Mouse (Mus musculus) stomach, postnatal 0 days (tissue): ENCODE results near the gene Arsa. TPM values are rescaled to one million over a fixed set of nuclear protein-coding genes. Genes with fewer than 3 reads are reported as not detected.

Experiments used
- ATAC-seq: fragments of 200-750 bp; cut with Nextera tagmentation; 2 replicates; pipeline ENCODE4 v1.8.0; 2017; ENCODE audit not compliant: low FRiP score, low TSS enrichment
- DNase-seq: peaks from one replicate; pipeline ENCODE4 v3.0.0-alpha.2; 2016; ENCODE audit warnings: low spot score
- H3K27ac ChIP-seq: fragments of 300-500 bp; sonication (generic); replicated peaks from 2 replicates; pipeline ENCODE4 v1.5.1; 2014; ENCODE audit warnings: mild to moderate bottlenecking, control low read depth
- H3K27me3 ChIP-seq: fragments of 300-500 bp; sonication (generic); 2 replicates; pipeline ENCODE4 v1.6.1; 2014; ENCODE audit warnings: low read length; ENCODE audit not compliant: control insufficient read depth, insufficient read depth
- H3K36me3 ChIP-seq: fragments of 300-500 bp; sonication (generic); 2 replicates; pipeline ENCODE4 v1.6.1; 2014; ENCODE audit warnings: low read length, mixed read lengths; ENCODE audit not compliant: control insufficient read depth, insufficient read depth
- H3K4me1 ChIP-seq: fragments of 300-500 bp; sonication (generic); replicated peaks from 2 replicates; pipeline ENCODE4 v1.6.1; 2014; ENCODE audit warnings: antibody characterized with exemption; ENCODE audit not compliant: control insufficient read depth, insufficient read depth
- H3K4me2 ChIP-seq: fragments of 300-500 bp; sonication (generic); replicated peaks from 2 replicates; pipeline ENCODE4 v1.6.1; 2014; ENCODE audit warnings: low read depth, mild to moderate bottlenecking, control low read depth, moderate library complexity
- H3K4me3 ChIP-seq: fragments of 300-500 bp; sonication (generic); 2 replicates; pipeline ENCODE4 v1.5.1; 2014; ENCODE audit warnings: low read depth, low read length, control low read depth
- H3K9ac ChIP-seq: fragments of 300-500 bp; sonication (generic); 2 replicates; pipeline ENCODE4 v1.6.1; 2014; ENCODE audit warnings: mild to moderate bottlenecking, low read length, control low read depth, mixed read lengths
- H3K9me3 ChIP-seq: fragments of 300-500 bp; sonication (generic); 2 replicates; pipeline ENCODE4 v1.6.1; 2016; ENCODE audit warnings: low read length; ENCODE audit not compliant: control insufficient read depth
- CTCF ChIP-seq: IDR thresholded peaks from 2 replicates; pipeline ENCODE4 v1.5.1; 2016; ENCODE audit warnings: antibody characterized with exemption, low read depth, mild to moderate bottlenecking, moderate library complexity
- EP300 ChIP-seq: optimal IDR thresholded peaks from 2 replicates; pipeline ENCODE3; 2016; ENCODE audit warnings: antibody characterized with exemption
- WGBS: fragments of 180-500 bp; shearing (Covaris S2); extraction: QIAGEN DNeasy Blood & Tissue Kit; methylation state at CpG from one replicate; pipeline ENCODE4 v1.1.7; 2014; 5-methylcytosine and 5-hydroxymethylcytosine counted together
- polyA plus RNA-seq: library from polyadenylated mRNA; unstranded; fragments of >200 nt; fragmentation: Nextera tagmentation; extraction: Ambion mirVana; gene quantifications from 2 replicates; pipeline ENCODE4 v1.2.1, GENCODE M21; 2015

The Arsa gene
- polyA plus RNA-seq, 1 experiment from 2014 or later: 10.3 TPM

- no peaks in the 10 kb centered on the region for H3K4me1 ChIP-seq
- DNase-seq (no peak), ATAC-seq (no peak)
- no peak overlapping the region for H3K27ac ChIP-seq
- no peaks in the 10 kb centered on the region for H3K9me3 ChIP-seq
- TF ChIP-seq CTCF (no peak), EP300 (no peak)
- WGBS: 92% methylated on average over 10 of the region's 10 CpGs
- H3K4me3 ChIP-seq: no peak overlapping the region
- H3K4me2 ChIP-seq: no peak overlapping the region
- H3K9ac ChIP-seq: no peak overlapping the region
- no peaks in the 10 kb centered on the region for H3K27me3 ChIP-seq
- H3K36me3 ChIP-seq: no peaks in the 10 kb centered on the region
Observed at GRCm38 (mm10) chr15:89426716-89427115, 50.5 kb downstream of the Arsa start.

GRCm38 (mm10) chr15:89425711-89426121, 51.5 kb downstream of the Arsa start, which contains the start of gene Cpt1b:
Gene Cpt1b, minus strand, starts transcription at chr15:89425863.
- no peak within 1 kb of the TSS for H3K9ac ChIP-seq
- H3K4me1 ChIP-seq: no peaks in the 10 kb centered on the region
- H3K9me3 ChIP-seq: no peaks in the 10 kb centered on the region
- no peaks in the 10 kb centered on the region for H3K36me3 ChIP-seq
- no peak within 1 kb of the TSS for H3K27ac ChIP-seq
- WGBS: 47% methylated on average over 6 of the region's 6 CpGs
- no peak for ATAC-seq
- TF ChIP-seq EP300: no peak
- no peak for TF ChIP-seq CTCF
- H3K4me2 ChIP-seq: no peak within 1 kb of the TSS
- H3K4me3 ChIP-seq: no peak within 1 kb of the TSS
- no peaks in the 10 kb centered on the region for H3K27me3 ChIP-seq
- no peak for DNase-seq

GRCm38 (mm10) chr15:89424621-89425020, 52.6 kb downstream of the Arsa start:
- ATAC-seq: no peak

More at GRCm38 (mm10) chr15:89424621-89425020, 52.6 kb downstream of the Arsa start:
- no peak for DNase-seq
- H3K27ac ChIP-seq: no peak overlapping the region
- no peaks in the 10 kb centered on the region for H3K36me3 ChIP-seq
- H3K9me3 ChIP-seq: no peaks in the 10 kb centered on the region
- no peaks in the 10 kb centered on the region for H3K4me1 ChIP-seq
- H3K9ac ChIP-seq: no peak overlapping the region
- H3K27me3 ChIP-seq: no peaks in the 10 kb centered on the region
- WGBS: 83% methylated on average over 8 of the region's 8 CpGs
- H3K4me3 ChIP-seq: no peak overlapping the region
- no peak overlapping the region for H3K4me2 ChIP-seq
- TF ChIP-seq EP300 (no peak), CTCF (no peak)

Other genes starting within 250 kb of the Arsa start
- gene Sbf1, start 162.1 kb downstream of the Arsa start, polyA plus RNA-seq: 27.6 and 31.9 TPM in 2 replicates
- 0.44 and 0.47 TPM in 2 replicates for gene Adm2, start 154.7 kb downstream of the Arsa start, polyA plus RNA-seq
- gene Miox, start 143.0 kb downstream of the Arsa start, polyA plus RNA-seq: 0.17 TPM in 1 of 2 replicates, not detected in the other
- 24.3 and 24.4 TPM in 2 replicates for gene Lmf2, start 121.8 kb downstream of the Arsa start, polyA plus RNA-seq
- 69.4 and 72.8 TPM in 2 replicates for gene Ncaph2, start 121.7 kb downstream of the Arsa start, polyA plus RNA-seq
- gene Sco2, start 103.6 kb downstream of the Arsa start, polyA plus RNA-seq: 6.3 and 7.4 TPM in 2 replicates
- 1.4 and 1.6 TPM in 2 replicates for gene Tymp, start 100.4 kb downstream of the Arsa start, polyA plus RNA-seq
- gene Odf3b, start 98.1 kb downstream of the Arsa start, polyA plus RNA-seq: 0.56 and 0.80 TPM in 2 replicates
- 0.02 TPM in 1 of 2 replicates, not detected in the other for gene Klhdc7b, start 92.5 kb downstream of the Arsa start, polyA plus RNA-seq
- gene Syce3, start 66.9 kb downstream of the Arsa start, polyA plus RNA-seq: 0.25 TPM in 1 of 2 replicates, not detected in the other
- 0.51 and 0.63 TPM in 2 replicates for gene Cpt1b, start 51.6 kb downstream of the Arsa start, polyA plus RNA-seq
- gene C730034F03Rik, start 47.8 kb downstream of the Arsa start, polyA plus RNA-seq: 1.3 and 1.6 TPM in 2 replicates
- gene Gm44502, start 47.7 kb downstream of the Arsa start, polyA plus RNA-seq: not detected in 2 replicates
- gene Chkb, start 47.5 kb downstream of the Arsa start, polyA plus RNA-seq: 46.8 and 47.9 TPM in 2 replicates
- 1.6 and 1.9 TPM in 2 replicates for gene Mapk8ip2, start 23.5 kb downstream of the Arsa start, polyA plus RNA-seq
- 0.35 and 0.40 TPM in 2 replicates for gene Shank3, start 22.2 kb upstream of the Arsa start, polyA plus RNA-seq
- 0.08 TPM in 1 of 2 replicates, not detected in the other for gene Acr, start 90.9 kb upstream of the Arsa start, polyA plus RNA-seq
- 13.4 and 14.2 TPM in 2 replicates for gene Rabl2, start 114.5 kb upstream of the Arsa start, polyA plus RNA-seq